Mouse (Mus musculus) CH12.LX (cell line): Measurements from ENCODE around the gene Zfp955b. TPM values are rescaled to one million over a fixed set of nuclear protein-coding genes. Genes with fewer than 3 reads are reported as not detected.
"Not testable (repeated sequence)": the region's sequence is repeated elsewhere in the genome, so short reads cannot be mapped to it uniquely, and the experiment has no call there.

Experiments used
- DNase-seq: peaks from one replicate; pipeline ENCODE4 v3.0.0-alpha.2; 2013; ENCODE audit errors: extremely low read depth
- H3K27ac ChIP-seq: 2 replicates; pipeline ENCODE4 v1.5.1; 2012; ENCODE audit warnings: low read depth, mild to moderate bottlenecking, control low read depth, moderate library complexity; ENCODE audit not compliant: insufficient read depth
- H3K27me3 ChIP-seq: replicated peaks from 2 replicates; pipeline ENCODE3; 2012; ENCODE audit warnings: inconsistent platforms
- H3K36me3 ChIP-seq, 2 experiments: replicated peaks in 1 of 2; 2 replicates each; pipeline versions ENCODE3 to v1.6.1; 2012; ENCODE audit warnings: inconsistent platforms in 1 of 2, low read length in 1 of 2, mild to moderate bottlenecking in 1 of 2, mixed read lengths in 1 of 2, moderate library complexity in 1 of 2; ENCODE audit not compliant: control insufficient read depth in 1 of 2, insufficient read depth in 1 of 2
- H3K4me1 ChIP-seq, 2 experiments: 2 replicates each; pipeline ENCODE4 v1.6.1; 2012; ENCODE audit warnings: inconsistent platforms in 1 of 2, moderate library complexity in 1 of 2; ENCODE audit not compliant: insufficient read depth in 2 of 2, control insufficient read depth in 1 of 2
- H3K4me2 ChIP-seq: 2 replicates; pipeline ENCODE4 v1.6.1; 2012; ENCODE audit warnings: low read depth, mild to moderate bottlenecking, control low read depth; ENCODE audit not compliant: poor library complexity, insufficient read depth, severe bottlenecking
- H3K4me3 ChIP-seq, 3 experiments: fragments of 150-350 bp in 1 of 3; sonication (generic) in 1 of 3; replicated peaks in 1 of 3; 2 replicates each; pipeline versions ENCODE3 to v1.5.1; 2011 to 2012; ENCODE audit warnings: low read depth in 2 of 3, low read length in 2 of 3, mild to moderate bottlenecking in 2 of 3, moderate library complexity in 2 of 3, control low read depth in 1 of 3, improper control_type of control experiment in 1 of 3, inconsistent platforms in 1 of 3, mixed read lengths in 1 of 3; ENCODE audit not compliant: poor library complexity in 1 of 3
- H3K79me2 ChIP-seq: replicated peaks from 2 replicates; pipeline ENCODE4 v1.6.1; 2012; ENCODE audit warnings: mild to moderate bottlenecking, moderate library complexity; ENCODE audit not compliant: control insufficient read depth, poor library complexity, insufficient read depth, severe bottlenecking; ENCODE audit errors: extremely low read depth
- H3K9ac ChIP-seq: 2 replicates; pipeline ENCODE4 v1.6.1; 2012; ENCODE audit warnings: low read depth, mild to moderate bottlenecking, control low read depth, moderate library complexity; ENCODE audit not compliant: insufficient read depth
- H3K9me3 ChIP-seq: replicated peaks from 2 replicates; pipeline ENCODE3; 2012; ENCODE audit warnings: low read length, inconsistent platforms, mixed read lengths
- BHLHE40 ChIP-seq: IDR thresholded peaks from 2 replicates; pipeline ENCODE4 v1.6.1; 2011; ENCODE audit warnings: mild to moderate bottlenecking, low read depth, low read length, improper control_type of control experiment
- CHD1 ChIP-seq: IDR thresholded peaks from 2 replicates; pipeline ENCODE4 v1.6.1; 2012; ENCODE audit warnings: low read depth, low read length, improper control_type of control experiment, inconsistent platforms
- CHD2 ChIP-seq: IDR thresholded peaks from 2 replicates; pipeline ENCODE4 v1.6.1; 2011; ENCODE audit warnings: low read length, improper control_type of control experiment
- EP300 ChIP-seq: IDR thresholded peaks from 2 replicates; pipeline ENCODE4 v1.6.1; 2011; ENCODE audit warnings: low read length, improper control_type of control experiment
- HCFC1 ChIP-seq: IDR thresholded peaks from 2 replicates; pipeline ENCODE4 v1.6.1; 2012; ENCODE audit warnings: low read depth, mild to moderate bottlenecking, inconsistent platforms, low read length, improper control_type of control experiment
- JUN ChIP-seq: IDR thresholded peaks from 2 replicates; pipeline ENCODE4 v1.6.1; 2011; ENCODE audit warnings: low read depth, mild to moderate bottlenecking, low read length, improper control_type of control experiment, moderate library complexity; ENCODE audit not compliant: insufficient read depth
- MAFK ChIP-seq: IDR thresholded peaks from 2 replicates; pipeline ENCODE4 v1.6.1; 2011; ENCODE audit warnings: low read length, improper control_type of control experiment; ENCODE audit not compliant: insufficient replicate concordance
- MEF2A ChIP-seq: IDR thresholded peaks from 2 replicates; pipeline ENCODE4 v1.6.1; 2014; ENCODE audit warnings: low read depth, mild to moderate bottlenecking, inconsistent platforms, low read length, improper control_type of control experiment, borderline replicate concordance
- MXI1 ChIP-seq: IDR thresholded peaks from 2 replicates; pipeline ENCODE4 v1.6.1; 2011; ENCODE audit warnings: mild to moderate bottlenecking, low read depth, low read length, improper control_type of control experiment
- MYC ChIP-seq: IDR thresholded peaks from 2 replicates; pipeline ENCODE4 v1.6.1; 2011; ENCODE audit warnings: low read depth, mild to moderate bottlenecking, improper control_type of control experiment, low read length
- NELFE ChIP-seq: IDR thresholded peaks from 2 replicates; pipeline ENCODE4 v1.6.1; 2011; ENCODE audit warnings: low read depth, low read length, improper control_type of control experiment
- POLR2A ChIP-seq: IDR thresholded peaks from 2 replicates; pipeline ENCODE4 v1.6.1; 2011; ENCODE audit warnings: low read depth, mild to moderate bottlenecking, improper control_type of control experiment, low read length
- RCOR1 ChIP-seq: conservative IDR thresholded peaks from 2 replicates; pipeline ENCODE4 v1.6.1; 2012; ENCODE audit warnings: low read depth, mild to moderate bottlenecking, inconsistent platforms, low read length, improper control_type of control experiment
- ZC3H11A ChIP-seq: IDR thresholded peaks from 2 replicates; pipeline ENCODE4 v1.6.1; 2012; ENCODE audit warnings: low read depth, mild to moderate bottlenecking, inconsistent platforms, low read length, improper control_type of control experiment
- dilution Hi-C: fragments of 300-500 bp; cut with MboI; formaldehyde crosslinking; loops from 2 replicates; pipeline ENCODE4 v1.14.3; 2020; ENCODE audit warnings: low sequenced_read_pairs; ENCODE audit not compliant: extremely low pct_unique_long_range_greater_than_20kb, extremely low pct_ligation_motif_present
- in situ Hi-C: fragments of 300-500 bp; cut with MboI; formaldehyde crosslinking; loops from 3 replicates; pipeline ENCODE4 v1.14.3; 2019; ENCODE audit warnings: low sequenced_read_pairs, low pct_ligation_motif_present, low pct_unique_long_range_greater_than_20kb, mixed read lengths
- polyA plus RNA-seq: library from polyadenylated mRNA; unstranded; fragments of >175 nt; gene quantifications from 2 replicates; pipeline ENCODE4 v1.2.1, GENCODE M21; 2012; ENCODE audit warnings: low read depth; ENCODE audit not compliant: insufficient read length
- total RNA-seq, 2 experiments: library from RNA; depleted of rRNA; stranded (reverse); fragments of 300-350 nt in 1 of 2; fragments of >200 nt in 1 of 2; gene quantifications; 2 replicates each; pipeline ENCODE4 v1.2.3; 2012 to 2014

Gene Zfp955b
- total and polyA plus RNA-seq, 3 experiments = 3.8 to 25.7 (median 8.4) TPM

DNA sequence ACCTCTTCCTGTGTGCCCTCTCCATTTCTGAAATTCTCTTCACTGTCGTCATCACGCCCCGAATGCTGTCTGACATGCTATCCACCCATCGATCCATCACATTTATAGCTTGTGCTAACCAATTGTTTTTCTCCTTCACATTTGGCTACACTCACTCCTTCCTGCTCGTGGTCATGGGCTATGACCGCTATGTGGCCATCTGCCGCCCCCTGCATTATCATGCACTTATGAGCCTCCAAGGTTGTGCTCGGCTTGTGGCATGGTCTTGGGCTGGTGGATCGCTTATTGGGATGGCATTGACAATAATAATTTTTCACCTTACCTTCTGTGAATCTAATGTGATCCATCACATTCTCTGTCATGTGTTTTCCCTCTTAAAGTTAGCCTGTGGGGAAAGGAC, 20.4 kb upstream of the Zfp955b start:
- in situ Hi-C loops = no loop called here
- dilution Hi-C loops = no loop called here
- H3K9ac ChIP-seq = no peak overlapping the region
- no peaks in the 10 kb centered on the region for H3K79me2 ChIP-seq
- H3K27ac ChIP-seq = no peak overlapping the region
- DNase-seq = no peak
- H3K4me2 ChIP-seq = no peak overlapping the region
- TF ChIP-seq CHD1 = no peak
- no peak for TF ChIP-seq BHLHE40
- no peak for TF ChIP-seq HCFC1
- no peak for TF ChIP-seq EP300
- TF ChIP-seq MAFK = no peak
- TF ChIP-seq POLR2A = no peak
- no peaks in the 10 kb centered on the region for H3K36me3 ChIP-seq
- 0 out of 4 replicates have a peak, but pooled peaks cover 0 to 3% of the 10 kb centered on the region in 2 experiments for H3K4me1 ChIP-seq
- H3K4me3 ChIP-seq = no peak overlapping the region
- H3K27me3 ChIP-seq = peaks cover 6% of the 10 kb centered on the region
- no peaks in the 10 kb centered on the region for H3K9me3 ChIP-seq

DNA sequence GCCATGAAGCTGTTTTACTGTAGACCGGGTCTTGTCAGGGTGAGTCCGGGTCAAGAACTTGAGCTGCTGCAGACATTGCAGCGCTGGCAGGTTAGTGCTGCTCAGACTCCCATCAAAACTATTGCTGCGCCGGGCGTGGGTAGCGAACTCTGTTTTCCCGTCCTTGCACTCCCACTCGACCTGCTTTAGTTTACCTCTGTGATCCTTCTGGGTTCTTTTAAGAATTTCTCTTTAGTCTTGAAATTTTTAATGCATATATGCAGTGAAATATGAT, 469 bp downstream of the Zfp955b start:
- H3K79me2 ChIP-seq, H3K4me3 ChIP-seq, H3K4me2 ChIP-seq, H3K4me1 ChIP-seq, H3K9ac ChIP-seq, H3K27ac ChIP-seq, H3K27me3 ChIP-seq, H3K9me3 ChIP-seq, H3K36me3 ChIP-seq, dilution Hi-C loops, DNase-seq, in situ Hi-C loops: not testable (repeated sequence)

DNA sequence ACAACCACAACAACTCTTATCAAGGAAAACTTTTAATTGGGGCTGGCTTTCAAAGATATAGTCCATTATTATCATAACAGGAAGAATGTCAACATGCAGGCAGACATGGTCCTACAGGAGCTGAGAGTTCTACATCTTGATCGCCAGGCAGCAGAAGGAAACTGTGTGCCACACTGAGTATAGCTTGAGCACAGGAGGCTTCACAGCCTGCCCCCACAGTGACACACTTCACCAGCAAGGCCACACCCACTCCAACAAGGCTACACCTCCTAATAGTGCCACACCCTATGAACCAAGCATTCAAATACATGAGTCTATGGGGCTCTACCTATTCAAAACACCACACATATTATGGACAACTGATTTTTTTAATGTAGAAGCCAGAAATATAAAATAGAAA, 63.6 kb downstream of the Zfp955b start:
- no peak for DNase-seq
- TF ChIP-seq MXI1 (no peak), MEF2A (no peak), RCOR1 (no peak), CHD2 (no peak), MYC (no peak), ZC3H11A (no peak), JUN (no peak), NELFE (no peak)
- no peak overlapping the region for H3K4me3 ChIP-seq

More for the DNA sequence above, 63.6 kb downstream of the Zfp955b start:
- Histone ChIP-seq H3K79me2 (peaks cover 33% of the 10 kb centered on the region), H3K27me3 (no peaks in the 10 kb centered on the region), H3K4me1 (peaks cover 0 to 7% of the 10 kb centered on the region in 2 experiments; a peak in 2 of 4 replicates), H3K9ac (no peak overlapping the region), H3K27ac (no peak overlapping the region), H3K36me3 (peaks cover 0 to 3% of the 10 kb centered on the region in 2 experiments), H3K9me3 (peaks cover 2% of the 10 kb centered on the region), H3K4me2 (no peak overlapping the region)
- in situ Hi-C loops (no loop called here), dilution Hi-C loops (no loop called here)

Other genes starting within 250 kb of the Zfp955b start
- not detected in 2 replicates for gene 4921501E09Rik, start 221.5 kb upstream of the Zfp955b start, total RNA-seq (2012; rRNA removed)
- not detected in 2 replicates for gene 4921501E09Rik, start 221.5 kb upstream of the Zfp955b start, total RNA-seq (2014; rRNA removed)
- gene 4921501E09Rik, start 221.5 kb upstream of the Zfp955b start, polyA plus RNA-seq = not detected in 2 replicates
- 3.5 and 4.1 TPM in 2 replicates for gene Zfp563, start 200.2 kb upstream of the Zfp955b start, total RNA-seq (2012; rRNA removed)
- 4.1 and 4.5 TPM in 2 replicates for gene Zfp563, start 200.2 kb upstream of the Zfp955b start, total RNA-seq (2014; rRNA removed)
- 1.9 and 3.7 TPM in 2 replicates for gene Zfp563, start 200.2 kb upstream of the Zfp955b start, polyA plus RNA-seq
- not detected in 2 replicates for gene Morc2b, start 149.9 kb upstream of the Zfp955b start, total RNA-seq (2012; rRNA removed)
- not detected in 2 replicates for gene Morc2b, start 149.9 kb upstream of the Zfp955b start, total RNA-seq (2014; rRNA removed)
- gene Morc2b, start 149.9 kb upstream of the Zfp955b start, polyA plus RNA-seq = not detected in 2 replicates
- not detected in 2 replicates for gene Olfr55, start 121.1 kb upstream of the Zfp955b start, total RNA-seq (2012; rRNA removed)
- not detected in 2 replicates for gene Olfr55, start 121.1 kb upstream of the Zfp955b start, total RNA-seq (2014; rRNA removed)
- gene Olfr55, start 121.1 kb upstream of the Zfp955b start, polyA plus RNA-seq = not detected in 2 replicates
- not detected in 2 replicates for gene Olfr239, start 98.2 kb upstream of the Zfp955b start, total RNA-seq (2012; rRNA removed)
- gene Olfr239, start 98.2 kb upstream of the Zfp955b start, total RNA-seq (2014; rRNA removed) = not detected in 2 replicates
- not detected in 2 replicates for gene Olfr239, start 98.2 kb upstream of the Zfp955b start, polyA plus RNA-seq
- gene Olfr1564, start 67.9 kb upstream of the Zfp955b start, total RNA-seq (2012; rRNA removed) = not detected in 2 replicates
- not detected in 2 replicates for gene Olfr1564, start 67.9 kb upstream of the Zfp955b start, total RNA-seq (2014; rRNA removed)
- 0.04 TPM in 1 of 2 replicates, not detected in the other for gene Olfr1564, start 67.9 kb upstream of the Zfp955b start, polyA plus RNA-seq
- gene Zfp955a, start 34.4 kb upstream of the Zfp955b start, total RNA-seq (2012; rRNA removed) = 5.9 and 7.5 TPM in 2 replicates
- 13.2 and 15.1 TPM in 2 replicates for gene Zfp955a, start 34.4 kb upstream of the Zfp955b start, total RNA-seq (2014; rRNA removed)
- 7.3 and 7.5 TPM in 2 replicates for gene Zfp955a, start 34.4 kb upstream of the Zfp955b start, polyA plus RNA-seq
- not detected in 2 replicates for gene Olfr63, start 24.9 kb upstream of the Zfp955b start, total RNA-seq (2012; rRNA removed)
- gene Olfr63, start 24.9 kb upstream of the Zfp955b start, total RNA-seq (2014; rRNA removed) = not detected in 2 replicates
- gene Olfr63, start 24.9 kb upstream of the Zfp955b start, polyA plus RNA-seq = 0.03 and 0.08 TPM in 2 replicates
- gene Zfp81, start 69.3 kb downstream of the Zfp955b start, total RNA-seq (2012; rRNA removed) = 4.6 and 6.5 TPM in 2 replicates
- gene Zfp81, start 69.3 kb downstream of the Zfp955b start, total RNA-seq (2014; rRNA removed) = 15.9 and 20.5 TPM in 2 replicates
- 9.5 and 9.6 TPM in 2 replicates for gene Zfp81, start 69.3 kb downstream of the Zfp955b start, polyA plus RNA-seq
- gene Zfp101, start 105.1 kb downstream of the Zfp955b start, total RNA-seq (2012; rRNA removed) = 7.2 and 8.2 TPM in 2 replicates
- gene Zfp101, start 105.1 kb downstream of the Zfp955b start, total RNA-seq (2014; rRNA removed) = 15.4 and 21.5 TPM in 2 replicates
- 10.7 and 11.2 TPM in 2 replicates for gene Zfp101, start 105.1 kb downstream of the Zfp955b start, polyA plus RNA-seq
- not detected in 2 replicates for gene Actl9, start 143.4 kb downstream of the Zfp955b start, total RNA-seq (2012; rRNA removed)
- not detected in 2 replicates for gene Actl9, start 143.4 kb downstream of the Zfp955b start, total RNA-seq (2014; rRNA removed)
- gene Actl9, start 143.4 kb downstream of the Zfp955b start, polyA plus RNA-seq = not detected in 2 replicates
- 15.2 and 16.7 TPM in 2 replicates for gene Adamts10, start 234.7 kb downstream of the Zfp955b start, total RNA-seq (2012; rRNA removed)
- 6.2 and 6.7 TPM in 2 replicates for gene Adamts10, start 234.7 kb downstream of the Zfp955b start, total RNA-seq (2014; rRNA removed)
- 11.7 and 12.1 TPM in 2 replicates for gene Adamts10, start 234.7 kb downstream of the Zfp955b start, polyA plus RNA-seq